Mouse (Mus musculus): ENCODE data around the gene Frat1.

Frat1 gene

DNA sequence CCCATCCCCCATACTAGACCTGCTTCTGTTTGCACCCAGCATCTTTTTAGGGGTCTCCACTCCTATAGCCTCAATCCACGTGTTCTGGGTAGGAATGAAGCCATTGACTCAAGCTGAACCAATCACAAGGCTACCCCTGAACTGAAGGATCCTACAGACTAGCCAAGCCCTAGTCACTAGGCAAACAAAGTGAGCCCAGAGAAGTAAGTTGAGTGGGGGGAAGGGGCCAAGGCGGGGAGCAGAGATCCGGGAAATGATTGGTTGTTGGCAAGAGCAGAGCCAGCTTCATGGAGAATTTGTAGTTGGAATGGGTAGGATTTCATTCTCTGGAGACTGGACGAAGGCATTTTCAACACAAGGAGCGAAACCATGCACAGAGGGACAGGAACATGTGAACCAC, 12.9 kb upstream of the Frat1 start:
- DNase-seq = no peak

DNA sequence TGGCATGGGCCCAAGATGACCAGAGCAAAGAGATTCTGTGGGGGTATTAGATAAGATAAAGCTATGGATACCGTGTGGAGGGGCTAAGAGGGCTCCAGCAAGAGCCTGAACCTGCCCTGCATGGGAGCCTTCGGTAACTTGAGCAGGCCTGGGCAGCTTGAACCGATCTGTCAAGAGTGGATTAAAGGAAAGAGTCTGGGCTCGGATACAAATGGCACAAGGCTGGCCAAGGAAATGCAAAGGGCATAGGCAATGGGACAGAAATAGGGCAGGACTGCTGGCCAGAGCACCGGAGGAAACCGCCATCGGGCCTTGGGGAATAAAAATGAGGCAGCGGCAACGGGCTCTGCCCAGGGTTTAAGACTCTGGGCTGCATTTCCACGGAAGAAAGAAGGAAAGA, 12.4 kb upstream of the Frat1 start:
- no peak for DNase-seq

DNA sequence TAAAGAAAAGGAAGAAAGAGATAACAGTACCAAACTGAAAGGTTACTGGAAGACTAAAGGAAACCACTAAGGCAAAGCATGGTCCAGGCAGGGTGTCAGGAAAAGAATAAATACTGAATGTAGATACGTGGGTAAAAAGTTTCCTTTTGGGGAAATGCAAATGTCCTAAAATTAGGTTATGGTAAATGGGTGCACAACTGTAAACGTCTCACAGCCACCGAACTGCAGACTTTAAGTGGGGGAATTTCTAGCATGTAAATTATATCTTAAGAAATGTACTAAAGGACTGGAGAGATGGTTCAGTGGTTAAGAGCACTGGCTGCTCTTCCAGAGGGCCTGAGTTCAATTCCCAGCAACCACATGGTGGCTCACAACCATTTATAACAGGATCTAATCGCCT, 11.0 kb upstream of the Frat1 start:
- DNase-seq = no peak

DNA sequence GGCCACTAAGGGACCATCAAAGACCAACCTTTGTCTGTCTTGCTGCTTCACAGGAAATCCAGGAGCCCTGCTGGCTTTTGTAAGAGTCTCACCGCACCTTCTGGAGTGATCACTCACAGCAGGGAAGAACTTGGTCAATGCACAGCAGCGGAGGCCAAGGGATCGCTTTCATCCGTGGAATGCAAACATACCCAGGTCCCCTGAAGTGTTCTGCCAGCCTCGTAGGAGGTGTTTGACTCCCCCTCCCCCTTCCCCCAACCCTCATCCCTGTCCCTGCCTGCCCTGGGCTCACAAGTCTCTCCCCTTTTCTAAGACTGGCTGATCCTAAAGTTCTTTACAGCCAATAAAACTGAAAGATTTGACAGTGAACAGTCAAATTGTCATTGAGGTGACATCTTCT, 8.3 kb upstream of the Frat1 start:
- DNase-seq = no peak

DNA sequence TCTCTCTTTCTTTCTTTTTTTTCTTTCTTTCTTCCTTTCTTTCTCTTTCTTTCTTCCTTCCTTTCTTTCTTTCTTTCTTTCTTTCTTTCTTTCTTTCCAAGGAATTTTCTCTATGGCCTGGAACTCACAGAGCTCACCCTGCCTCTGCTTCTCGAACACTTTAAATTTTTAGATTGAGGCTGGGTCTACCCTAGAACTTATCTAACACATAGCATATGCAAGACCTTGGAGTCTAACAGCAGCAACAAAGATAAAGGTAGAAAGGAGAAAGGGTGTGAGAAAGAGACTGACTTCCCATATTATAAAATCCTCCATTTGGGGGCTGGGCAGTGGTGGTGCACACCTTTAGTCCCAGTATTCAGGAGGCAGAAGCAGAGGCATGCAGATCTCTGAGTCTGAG, 7.2 kb upstream of the Frat1 start:
- no peak for DNase-seq

DNA sequence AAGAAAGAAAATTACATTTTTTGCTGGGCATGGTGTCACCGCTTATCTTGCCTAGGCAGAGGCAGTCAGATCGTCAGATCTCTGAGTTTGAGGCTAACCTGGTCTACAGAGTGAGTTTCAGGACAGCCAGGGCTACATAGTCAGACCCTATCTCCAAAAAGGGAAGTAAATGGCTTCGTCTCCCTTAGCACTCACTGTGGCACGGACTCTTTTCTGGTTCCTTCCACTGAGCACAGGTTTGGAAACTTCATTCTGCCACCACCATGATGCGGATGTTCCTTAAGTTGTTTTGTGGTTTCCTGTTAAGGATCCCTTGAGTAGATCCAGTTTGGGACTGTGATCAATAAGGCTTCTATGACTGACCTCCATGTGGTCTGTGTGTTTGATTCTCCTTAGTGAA, 4.8 kb upstream of the Frat1 start:
- no peak for DNase-seq

DNA sequence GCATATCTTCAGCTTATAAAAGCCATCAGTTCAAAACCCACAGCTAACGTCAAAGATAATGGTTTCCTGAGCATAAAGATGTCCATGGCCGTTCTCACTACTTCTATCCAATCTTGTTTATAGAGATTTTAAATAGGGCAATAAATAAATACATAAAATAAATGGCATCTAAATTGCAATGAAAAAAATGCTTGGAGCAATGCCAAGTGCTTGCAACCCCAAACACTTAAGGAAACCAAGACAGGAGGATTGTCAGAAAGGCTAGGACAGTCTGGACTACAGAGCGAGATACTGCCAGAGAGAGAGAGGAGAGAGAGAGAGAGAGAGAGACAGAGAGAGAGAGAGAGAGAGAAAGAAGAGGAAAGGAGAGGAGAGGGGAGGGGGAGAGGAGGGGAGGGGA, 3.2 kb upstream of the Frat1 start:
- no peak for DNase-seq

DNA sequence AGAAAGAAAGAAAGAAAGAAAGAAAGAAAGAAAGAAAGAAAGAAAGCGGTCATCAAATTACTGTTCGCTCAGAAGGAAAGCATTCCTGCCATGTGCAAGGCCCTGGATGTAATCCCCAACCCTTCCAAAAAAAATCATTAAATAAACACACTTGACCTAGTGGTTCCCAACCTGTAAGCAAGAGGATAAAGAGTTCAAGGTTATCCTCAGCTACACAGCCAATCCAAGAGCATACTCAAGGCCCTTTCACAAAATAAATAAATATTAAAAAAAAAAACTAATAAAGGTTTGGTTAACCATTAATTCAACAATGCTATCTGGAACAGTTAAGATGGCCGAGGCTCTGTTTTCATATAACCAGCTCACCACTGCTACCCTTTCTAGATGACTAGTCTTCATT, 829 bp upstream of the Frat1 start:
- no peak for DNase-seq

DNA sequence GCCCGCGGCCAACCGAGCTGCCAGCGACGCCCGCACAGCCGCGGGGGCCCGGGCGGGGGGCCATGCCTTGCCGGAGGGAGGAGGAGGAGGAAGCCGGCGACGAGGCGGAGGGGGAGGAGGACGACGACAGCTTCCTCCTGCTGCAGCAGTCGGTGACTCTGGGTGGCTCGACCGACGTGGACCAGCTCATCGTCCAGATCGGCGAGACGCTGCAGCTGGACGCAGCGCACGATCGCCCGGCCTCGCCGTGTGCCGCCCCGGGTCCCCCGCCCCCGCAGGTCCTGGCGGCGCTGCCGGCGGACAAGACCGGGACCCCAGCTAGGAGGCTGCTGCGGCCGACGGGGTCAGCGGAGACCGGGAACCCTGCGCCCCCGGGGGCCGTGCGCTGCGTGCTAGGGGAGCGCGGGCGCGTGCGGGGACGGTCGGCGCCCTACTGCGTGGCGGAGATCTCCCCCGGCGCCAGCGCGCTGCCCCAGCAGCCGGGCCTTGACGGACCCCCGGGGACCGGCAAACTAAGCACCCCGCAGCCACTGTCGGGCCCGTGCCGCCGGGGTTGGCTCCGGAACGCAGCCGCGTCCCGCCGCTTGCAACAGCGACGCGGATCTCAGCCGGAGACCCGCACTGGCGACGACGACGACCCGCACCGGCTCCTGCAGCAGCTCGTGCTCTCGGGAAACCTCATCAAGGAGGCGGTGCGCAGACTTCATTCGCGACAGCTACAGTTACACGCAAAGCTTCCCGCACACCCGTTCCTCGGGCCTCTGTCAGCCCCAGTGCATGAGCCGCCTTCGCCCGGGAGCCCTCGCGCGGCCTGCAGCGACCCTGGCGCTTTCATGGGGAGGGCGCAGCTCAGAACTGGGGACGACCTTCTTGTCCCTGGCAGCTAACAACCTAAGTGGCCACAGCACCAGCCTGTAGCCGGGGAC, 599 bp downstream of the Frat1 start:
- DNase-seq = peak; percentile 68

DNA sequence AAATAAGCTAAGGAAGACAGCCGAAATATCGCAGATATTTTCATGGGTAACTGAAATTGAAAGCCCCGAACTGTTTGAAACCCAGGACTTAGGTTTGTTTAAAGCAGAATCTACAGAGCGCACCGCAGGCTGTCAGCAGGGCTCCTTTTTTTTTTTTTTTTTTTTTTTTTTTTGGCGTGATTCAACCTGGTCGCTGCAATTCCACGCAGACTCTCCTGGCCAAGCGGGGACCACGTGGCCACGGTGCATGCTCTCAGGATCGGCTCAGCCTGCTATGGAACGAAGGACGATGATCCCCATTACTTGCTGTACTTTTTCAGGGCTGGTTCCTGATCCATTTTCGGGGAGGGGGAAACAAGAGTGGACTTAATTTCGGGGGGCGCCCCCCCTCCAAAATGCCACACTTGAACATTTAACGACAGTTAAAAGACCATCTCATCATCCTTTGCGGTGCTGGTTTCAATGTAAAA, 1.4 kb downstream of the Frat1 start:
- peak; percentile 68 for DNase-seq

DNA sequence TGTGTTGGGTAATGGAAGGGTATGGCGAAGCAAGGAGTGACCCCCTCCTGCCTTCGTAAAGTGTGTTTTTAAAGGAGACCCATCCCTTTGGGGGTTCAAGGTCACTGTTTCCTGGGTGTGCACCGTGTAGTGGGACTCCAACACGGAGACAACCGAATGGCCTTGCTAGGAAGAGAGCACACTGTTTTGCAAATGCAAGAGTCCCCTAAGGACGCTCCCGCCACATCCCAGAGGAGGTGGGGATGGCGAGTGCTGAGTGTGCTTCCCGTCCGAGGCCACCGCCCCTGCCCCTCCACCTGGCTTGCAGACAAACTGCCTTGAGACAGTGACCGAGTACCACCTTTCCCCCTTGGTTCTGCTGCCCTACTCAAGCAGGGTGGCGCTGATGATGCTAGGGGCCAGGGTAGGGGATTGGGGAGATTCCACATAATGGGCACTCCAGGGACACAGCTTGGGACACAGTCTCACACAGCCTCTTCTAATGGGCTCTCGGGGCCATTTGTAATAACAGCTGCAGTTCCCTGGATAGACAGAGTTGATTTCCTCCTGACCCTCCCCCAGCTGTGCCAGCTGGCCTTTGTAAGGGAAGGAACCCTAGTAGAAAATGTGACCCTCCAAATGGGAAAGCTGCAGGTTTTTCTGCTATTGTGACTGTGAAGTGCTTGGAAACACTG, 2.1 kb downstream of the Frat1 start:
- DNase-seq = peak; percentile 42

DNA sequence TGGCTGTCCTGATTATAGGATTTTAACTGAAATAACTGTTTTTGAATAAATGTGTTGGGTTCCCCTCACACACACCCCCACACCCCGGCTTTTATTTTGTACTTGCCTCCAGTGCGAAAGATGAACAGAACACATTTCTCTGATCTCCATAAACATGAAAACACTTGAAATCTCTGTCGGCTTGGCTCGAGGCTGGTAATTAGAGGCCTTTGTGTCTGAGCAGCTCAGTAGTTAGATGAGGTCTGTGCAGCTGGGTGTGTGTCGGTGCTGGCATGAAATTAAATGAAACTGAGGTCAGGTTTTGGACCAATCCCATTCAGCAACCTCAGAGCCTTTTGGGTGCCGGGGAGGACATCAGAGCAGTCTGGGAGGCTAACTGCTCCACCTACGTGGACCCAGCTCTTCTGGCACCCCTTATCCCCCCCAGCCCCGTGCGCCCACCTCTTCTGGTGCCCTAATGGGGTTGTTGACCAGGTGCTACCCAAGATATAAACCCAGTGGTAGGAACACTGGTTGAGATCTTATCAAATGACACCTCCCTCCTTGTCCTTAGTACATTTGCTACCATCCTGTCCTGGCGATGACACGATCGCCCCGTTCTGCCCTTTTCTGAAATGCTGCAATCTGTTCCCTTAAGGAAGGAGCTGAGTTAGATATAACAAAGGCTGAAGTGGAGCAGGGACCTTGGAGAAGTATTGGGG, 2.9 kb downstream of the Frat1 start:
- no peak for DNase-seq

DNA sequence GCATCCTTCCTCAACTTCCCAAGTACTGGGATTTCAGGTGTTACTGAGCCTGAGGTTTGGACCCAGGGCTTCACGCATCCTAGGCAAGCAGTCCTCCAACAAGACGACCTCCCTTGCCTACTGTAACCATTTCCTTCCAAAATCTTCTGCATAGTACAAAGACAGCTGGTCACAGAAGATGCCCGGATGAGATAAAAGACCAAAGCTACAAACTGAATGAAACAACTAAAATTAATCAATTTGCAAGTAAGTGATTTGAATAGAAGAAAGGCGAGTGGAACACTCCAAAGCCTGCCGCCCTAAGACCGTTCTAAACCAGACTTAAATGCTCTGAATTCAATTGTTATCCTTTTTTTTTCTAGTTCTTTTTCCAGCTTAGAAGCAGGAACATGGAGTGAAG, 5.6 kb downstream of the Frat1 start:
- DNase-seq = no peak

DNA sequence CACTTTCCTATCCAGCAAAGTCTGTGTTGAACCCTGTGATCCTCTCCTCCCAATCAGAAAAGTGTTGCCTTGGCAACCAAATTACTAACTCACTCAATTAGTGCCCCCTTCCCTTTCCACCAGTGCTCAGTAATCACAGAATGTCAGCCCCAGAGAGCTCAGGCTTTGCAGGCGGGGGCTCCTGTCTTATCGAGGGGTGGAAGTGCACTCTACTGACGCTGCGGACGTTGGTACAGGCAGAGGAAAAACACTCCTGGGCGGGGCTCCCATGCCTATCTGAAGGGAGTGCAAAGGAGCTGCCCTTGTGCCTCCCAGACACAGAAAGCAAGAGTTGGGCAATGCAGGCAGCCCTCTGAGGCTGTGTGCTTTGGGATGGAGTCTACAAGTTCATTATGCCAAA, 6.0 kb downstream of the Frat1 start:
- no peak for DNase-seq

DNA sequence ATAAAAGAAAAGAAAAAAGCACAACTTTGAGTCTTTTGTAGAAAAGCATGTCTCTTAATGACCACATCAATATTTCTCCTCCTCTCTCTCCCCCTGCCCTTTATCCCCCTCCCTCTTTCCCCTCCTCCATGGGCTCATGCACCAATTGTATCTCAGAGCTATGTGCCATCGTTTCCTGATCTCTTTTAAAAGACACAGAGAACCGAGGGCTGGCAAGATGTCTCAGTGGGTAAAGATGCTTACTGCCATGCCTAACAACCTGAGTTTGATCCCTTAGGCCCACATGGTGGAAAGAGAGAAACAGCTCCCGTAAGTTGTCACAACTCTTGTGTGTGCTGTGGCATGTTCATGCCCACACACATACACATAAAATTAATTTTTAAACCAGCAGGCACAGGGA, 6.9 kb downstream of the Frat1 start:
- no peak for DNase-seq

DNA sequence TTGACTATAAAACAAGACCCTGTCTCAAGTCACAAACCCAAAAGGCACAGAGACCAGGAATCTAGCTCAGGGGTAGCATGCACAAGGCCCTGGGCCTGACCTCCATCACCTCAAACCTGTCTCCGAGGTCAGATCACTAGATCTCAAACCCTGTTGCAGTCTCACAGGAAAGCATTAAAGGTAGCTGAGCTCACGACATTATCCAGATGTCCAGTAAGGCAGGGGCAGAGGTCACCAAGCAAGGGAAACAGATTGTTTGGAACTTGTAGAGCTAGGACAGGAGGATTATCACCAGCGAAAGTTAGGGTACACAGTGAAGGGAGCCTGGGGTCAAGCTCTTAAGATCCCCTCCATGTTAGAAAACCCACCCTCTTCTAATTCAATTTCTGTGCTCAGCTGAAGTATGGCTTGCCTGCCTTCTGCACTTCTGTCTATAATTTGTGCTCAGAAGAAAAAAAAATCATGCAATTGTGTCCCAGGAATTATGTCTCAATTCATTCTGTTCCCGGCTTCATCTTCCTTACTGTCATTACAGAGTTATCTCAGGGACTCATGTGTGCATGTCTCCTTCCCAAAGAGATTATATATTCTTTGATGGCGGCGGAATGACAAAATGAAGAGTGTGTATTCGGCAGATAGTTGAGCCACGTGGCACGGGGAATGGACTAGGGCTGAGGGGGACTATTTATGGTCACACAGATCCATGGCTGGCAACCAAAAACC, 7.6 kb downstream of the Frat1 start:
- DNase-seq = no peak

DNA sequence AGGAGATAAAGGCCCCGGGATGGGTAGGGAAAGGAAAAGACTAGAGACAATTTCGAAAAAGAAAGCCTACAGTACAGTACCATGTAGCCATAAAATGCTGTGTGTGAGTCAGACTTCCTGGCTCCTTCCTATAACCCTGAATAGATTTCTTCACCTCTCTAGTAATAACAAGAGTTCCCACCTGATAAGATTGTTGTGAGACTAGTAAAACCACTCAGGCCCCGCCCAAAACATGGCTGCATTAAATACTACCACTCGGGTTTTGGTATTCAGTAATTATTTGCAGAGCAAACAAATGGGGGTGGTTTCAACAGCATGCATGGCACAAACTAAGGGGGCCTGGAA, 8.1 kb downstream of the Frat1 start:
- DNase-seq = no peak

DNA sequence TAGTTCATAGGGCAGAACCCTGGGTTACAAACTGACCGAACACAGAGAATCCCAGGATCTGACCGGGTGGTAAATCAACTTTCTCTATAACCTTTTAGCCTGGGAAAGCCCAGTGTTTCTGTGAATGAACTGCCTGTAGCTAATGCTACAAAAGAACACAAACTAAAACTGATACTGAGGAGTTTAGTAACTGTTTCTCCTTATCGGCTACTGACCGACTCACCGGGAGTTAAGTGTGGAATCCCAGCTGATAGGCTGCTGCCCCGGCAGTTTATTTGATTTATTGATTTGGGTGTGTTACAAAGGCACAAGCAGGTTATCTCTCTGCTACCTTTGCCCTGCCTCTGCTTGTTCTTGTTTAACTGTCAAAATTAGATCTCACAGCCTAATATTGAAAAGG, 9.0 kb downstream of the Frat1 start:
- no peak for DNase-seq

DNA sequence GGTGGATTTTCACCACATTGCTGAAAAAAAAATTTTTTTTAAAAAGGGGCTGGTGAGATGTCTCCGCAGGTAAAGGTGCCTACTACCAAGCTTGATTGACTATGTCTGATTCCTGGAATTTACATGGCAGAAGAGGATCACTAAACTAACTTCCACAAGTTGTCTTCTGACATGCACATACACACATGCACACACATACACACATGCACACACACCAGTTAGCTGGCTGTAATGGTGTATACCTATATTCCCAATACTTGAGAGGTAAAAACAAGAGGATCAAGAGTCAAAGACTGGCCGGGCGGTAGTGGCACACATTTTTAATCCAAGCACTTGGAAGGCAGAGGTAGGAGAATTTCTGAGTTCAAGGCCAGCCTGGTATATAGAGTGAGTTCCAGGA, 9.9 kb downstream of the Frat1 start:
- DNase-seq = no peak

DNA sequence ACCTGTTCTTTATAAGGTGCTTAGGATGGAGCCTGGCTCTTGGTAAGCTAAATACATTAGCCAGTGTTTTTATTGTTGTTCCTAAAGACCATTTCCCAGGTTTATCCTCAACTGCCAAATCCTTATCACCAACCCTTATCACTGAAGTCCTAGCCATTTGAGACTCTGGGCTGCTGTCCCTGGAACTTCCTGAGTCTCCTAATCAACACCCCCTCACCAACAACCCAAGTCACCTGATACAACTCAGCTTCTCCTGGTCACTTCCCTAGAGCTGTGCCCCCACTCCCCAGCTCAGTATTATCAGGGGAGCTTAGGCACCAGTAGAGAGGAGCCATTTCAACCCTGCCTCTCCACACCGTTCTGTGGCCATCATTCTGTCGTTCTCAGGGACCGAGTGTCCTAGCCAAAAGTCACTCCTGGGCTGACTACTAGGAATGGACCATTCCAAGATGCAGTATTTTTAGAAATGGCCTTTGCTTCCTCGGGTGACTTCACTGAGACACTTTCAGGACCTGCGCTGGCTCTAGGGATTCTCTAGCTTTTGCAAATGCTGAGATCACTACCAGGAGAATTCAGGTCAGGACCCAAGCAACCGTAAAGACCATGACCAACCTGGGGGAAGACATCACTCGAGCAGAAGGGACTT, 11.5 kb downstream of the Frat1 start:
- no peak for DNase-seq

DNA sequence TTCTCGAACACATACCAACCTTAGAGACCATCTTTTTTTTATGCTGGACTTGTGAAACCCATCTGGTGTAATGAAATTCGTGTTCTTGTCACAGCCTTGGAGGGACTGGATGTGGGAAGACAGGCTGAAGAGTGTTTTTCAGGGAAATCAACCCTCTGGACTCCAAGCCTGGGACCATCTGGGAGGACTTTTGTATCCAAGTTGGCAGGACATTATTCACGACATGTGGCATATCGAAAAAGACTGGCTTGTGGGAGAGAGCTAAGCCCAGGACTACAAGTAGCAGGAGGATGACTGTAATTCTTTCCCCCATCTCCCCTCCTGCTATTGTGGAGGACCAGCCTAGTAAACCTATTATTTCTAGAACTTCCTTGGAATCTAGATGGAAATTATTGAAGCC, 12.4 kb downstream of the Frat1 start:
- peak; percentile 71 for DNase-seq

DNA sequence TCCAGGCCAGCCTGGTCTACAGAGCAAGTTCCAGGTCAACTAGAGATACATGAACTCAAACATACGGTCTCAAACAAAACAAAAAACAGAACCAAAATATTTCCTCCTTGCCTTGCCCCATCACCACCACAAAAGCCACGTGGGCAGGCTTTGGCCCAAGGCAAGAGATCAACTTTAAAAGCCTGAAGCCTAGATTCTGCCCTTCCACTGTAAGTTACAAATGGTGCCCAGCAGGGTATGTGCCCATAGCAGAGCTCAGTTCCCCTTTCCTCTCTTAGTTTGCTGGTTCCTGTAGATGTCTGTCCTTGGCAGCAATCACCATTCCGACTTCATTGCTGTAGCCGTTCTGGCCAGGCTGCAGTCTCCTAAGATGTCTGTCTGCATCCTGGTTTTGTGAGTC, 12.9 kb downstream of the Frat1 start:
- DNase-seq = no peak

DNA sequence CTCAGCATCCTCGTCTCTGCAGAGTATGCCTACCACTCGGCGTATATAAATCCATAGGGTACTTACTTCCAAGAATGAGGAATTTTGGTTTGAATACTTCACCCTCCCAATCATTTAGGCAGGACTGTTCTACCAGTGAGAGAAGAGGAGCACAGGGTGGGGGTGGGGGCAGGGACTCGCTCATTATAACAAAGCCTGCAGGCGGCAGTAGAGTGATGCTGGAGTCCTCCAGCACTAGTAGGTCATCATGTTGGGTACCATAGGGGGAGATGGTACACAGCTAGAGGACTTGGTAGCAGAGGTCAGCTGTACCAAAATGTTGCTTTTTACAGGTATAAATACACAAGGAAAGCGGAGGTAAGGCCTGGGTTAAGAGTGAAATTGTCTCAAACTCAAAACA, 14.6 kb downstream of the Frat1 start:
- no peak for DNase-seq

Data from cerebellum, adult 9-11 months (tissue).